Mouse (Mus musculus) heart, embryonic 14.5 days (tissue): ENCODE data around the gene Tbc1d2. TPM values are rescaled to one million over a fixed set of nuclear protein-coding genes. Genes with fewer than 3 reads are reported as not detected.
A peak's percentile ranks its signal among the peaks of the same experiment; 100 is the strongest.

Experiments used
- ATAC-seq: fragments of 200-750 bp; cut with Nextera tagmentation; 2 replicates; pipeline ENCODE4 v1.8.0; 2017; ENCODE audit warnings: low read depth, moderate TSS enrichment; ENCODE audit not compliant: insufficient number of reproducible peaks, insufficient read depth, low FRiP score
- H3K27ac ChIP-seq, 2 experiments: fragments of 200-500 bp in 1 of 2; fragments of 300-500 bp in 1 of 2; sonication (generic) in 1 of 2; replicated peaks in 1 of 2; 2 replicates each; pipeline ENCODE4 v1.5.1; 2012 to 2014; ENCODE audit warnings: low read depth in 2 of 2, low read length in 2 of 2, control low read depth in 1 of 2, mild to moderate bottlenecking in 1 of 2, mixed read lengths in 1 of 2; ENCODE audit not compliant: control insufficient read depth in 1 of 2, insufficient read depth in 1 of 2
- H3K27me3 ChIP-seq: fragments of 300-500 bp; sonication (generic); 2 replicates; pipeline ENCODE4 v1.6.1; 2014; ENCODE audit warnings: mild to moderate bottlenecking, low read length, control low read depth; ENCODE audit not compliant: control insufficient read depth, insufficient read depth
- H3K36me3 ChIP-seq: fragments of 300-500 bp; sonication (generic); 2 replicates; pipeline ENCODE4 v1.6.1; 2014; ENCODE audit warnings: mild to moderate bottlenecking, control low read depth, low read length, mixed read lengths; ENCODE audit not compliant: control insufficient read depth, insufficient read depth
- H3K4me1 ChIP-seq, 2 experiments: fragments of 200-500 bp in 1 of 2; fragments of 300-500 bp in 1 of 2; sonication (generic) in 1 of 2; 2 replicates each; pipeline ENCODE4 v1.6.1; 2012 to 2014; ENCODE audit warnings: low read length in 2 of 2, control low read depth in 1 of 2, mixed read lengths in 1 of 2; ENCODE audit not compliant: control insufficient read depth in 2 of 2, insufficient read depth in 2 of 2
- H3K4me2 ChIP-seq: fragments of 300-500 bp; sonication (generic); 2 replicates; pipeline ENCODE4 v1.6.1; 2014; ENCODE audit warnings: mild to moderate bottlenecking, low read length
- H3K4me3 ChIP-seq, 2 experiments: fragments of 200-500 bp in 1 of 2; fragments of 300-500 bp in 1 of 2; sonication (generic) in 1 of 2; 2 replicates each; pipeline ENCODE4 v1.5.1; 2012 to 2014; ENCODE audit warnings: low read length in 2 of 2, mild to moderate bottlenecking in 2 of 2, control low read depth in 1 of 2, low read depth in 1 of 2, moderate library complexity in 1 of 2; ENCODE audit not compliant: control insufficient read depth in 1 of 2, insufficient read depth in 1 of 2
- H3K9ac ChIP-seq: fragments of 300-500 bp; sonication (generic); 2 replicates; pipeline ENCODE4 v1.6.1; 2014; ENCODE audit warnings: mild to moderate bottlenecking, low read length
- H3K9me3 ChIP-seq: fragments of 300-500 bp; sonication (generic); 2 replicates; pipeline ENCODE4 v1.6.1; 2016; ENCODE audit warnings: low read length, control low read depth; ENCODE audit not compliant: control insufficient read depth
- WGBS: fragments of 180-500 bp; shearing (Covaris S2); extraction: QIAGEN DNeasy Blood & Tissue Kit; methylation state at CpG from one replicate; pipeline ENCODE4 v1.1.7; 2014; 5-methylcytosine and 5-hydroxymethylcytosine counted together
- polyA plus RNA-seq: library from polyadenylated mRNA; unstranded; fragments of >200 nt; fragmentation: Nextera tagmentation; extraction: Ambion mirVana; gene quantifications from 2 replicates; pipeline ENCODE4 v1.2.1, GENCODE M21; 2014

Tbc1d2 gene
- polyA plus RNA-seq, 1 experiment from 2014 or later: 0.26 TPM

- H3K9ac ChIP-seq: no peak overlapping the region
Observed at GRCm38 (mm10) chr4:46632465-46632864, 17.5 kb downstream of the Tbc1d2 start.

GRCm38 (mm10) chr4:46630390-46630789, 19.6 kb downstream of the Tbc1d2 start:
- no peaks in the 10 kb centered on the region for H3K36me3 ChIP-seq
- no peak overlapping the region for H3K4me3 ChIP-seq
- peaks cover 4 to 8% of the 10 kb centered on the region in 2 experiments for H3K4me1 ChIP-seq
- no peak overlapping the region for H3K9ac ChIP-seq
- no peak overlapping the region for H3K27ac ChIP-seq
- no peaks in the 10 kb centered on the region for H3K9me3 ChIP-seq
- no peak overlapping the region for H3K4me2 ChIP-seq
- 57% methylated on average over 9 of the region's 9 CpGs for WGBS
- no peak for ATAC-seq
- H3K27me3 ChIP-seq: no peaks in the 10 kb centered on the region

More at GRCm38 (mm10) chr4:46632465-46632864, 17.5 kb downstream of the Tbc1d2 start:
- H3K9me3 ChIP-seq: no peaks in the 10 kb centered on the region
- no peak for ATAC-seq
- no peaks in the 10 kb centered on the region for H3K36me3 ChIP-seq
- H3K27ac ChIP-seq: no peak overlapping the region
- peaks cover 4 to 8% of the 10 kb centered on the region in 2 experiments for H3K4me1 ChIP-seq
- 46% methylated on average over 2 of the region's 2 CpGs for WGBS
- no peaks in the 10 kb centered on the region for H3K27me3 ChIP-seq
- H3K4me3 ChIP-seq: no peak overlapping the region
- no peak overlapping the region for H3K4me2 ChIP-seq

DNA sequence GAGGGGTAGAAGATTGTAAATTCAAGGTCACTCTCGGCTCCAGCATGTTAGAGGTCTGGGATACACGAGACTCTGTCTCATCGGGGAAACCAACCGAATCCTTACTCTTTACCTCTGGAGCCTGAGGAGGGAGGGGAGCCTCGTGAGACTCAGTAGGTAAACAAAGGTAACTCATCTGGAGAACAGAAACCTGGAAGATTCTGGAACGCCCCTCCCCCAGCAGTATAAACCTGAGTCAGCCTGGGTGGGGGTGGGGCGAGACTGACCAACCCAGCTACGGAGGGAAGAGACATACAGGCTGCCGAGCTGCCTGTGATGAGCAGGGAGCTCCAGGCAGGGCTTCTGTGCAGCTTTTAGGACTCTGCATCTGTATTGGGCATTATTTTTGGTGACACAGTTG, 21.1 kb downstream of the Tbc1d2 start:
- H3K4me3 ChIP-seq: no peak overlapping the region
- WGBS: 27% methylated on average over 9 of the region's 9 CpGs
- H3K36me3 ChIP-seq: no peaks in the 10 kb centered on the region
- H3K9ac ChIP-seq: peak overlapping the region; percentile 25; the same call in 1 of the 2 replicates
- H3K9me3 ChIP-seq: no peaks in the 10 kb centered on the region
- no peaks in the 10 kb centered on the region for H3K27me3 ChIP-seq
- H3K4me1 ChIP-seq: peaks cover 4 to 8% of the 10 kb centered on the region in 2 experiments
- ATAC-seq: no peak
- H3K27ac ChIP-seq: no peak overlapping the region
- H3K4me2 ChIP-seq: peak overlapping the region; percentile 50

DNA sequence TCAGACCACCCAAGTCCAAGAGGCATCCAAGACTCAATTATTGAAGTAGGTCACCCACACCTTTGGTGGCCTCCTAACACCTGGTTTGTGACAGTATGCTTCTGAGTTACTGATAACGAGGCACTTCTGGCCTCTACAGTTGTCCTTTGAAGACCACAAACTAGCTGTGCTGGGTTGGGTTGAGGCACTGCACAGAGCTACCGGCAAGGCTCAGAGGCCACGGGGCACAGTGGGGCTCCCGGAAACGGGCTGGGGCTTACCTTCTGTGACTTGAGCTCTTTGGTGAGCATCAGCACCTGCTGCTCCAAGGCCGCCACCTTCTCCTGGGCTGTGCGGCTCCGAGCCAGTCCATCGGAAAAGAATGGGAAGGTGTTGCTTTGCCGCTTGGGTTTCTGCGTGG, 21.9 kb downstream of the Tbc1d2 start:
- Histone ChIP-seq H3K4me2 (no peak overlapping the region), H3K4me3 (no peak overlapping the region), H3K9me3 (no peaks in the 10 kb centered on the region), H3K36me3 (no peaks in the 10 kb centered on the region), H3K27ac (no peak overlapping the region), H3K27me3 (no peaks in the 10 kb centered on the region), H3K4me1 (peaks cover 4 to 8% of the 10 kb centered on the region in 2 experiments), H3K9ac (no peak overlapping the region)
- WGBS: 76% methylated on average over 11 of the region's 11 CpGs
- ATAC-seq: no peak

DNA sequence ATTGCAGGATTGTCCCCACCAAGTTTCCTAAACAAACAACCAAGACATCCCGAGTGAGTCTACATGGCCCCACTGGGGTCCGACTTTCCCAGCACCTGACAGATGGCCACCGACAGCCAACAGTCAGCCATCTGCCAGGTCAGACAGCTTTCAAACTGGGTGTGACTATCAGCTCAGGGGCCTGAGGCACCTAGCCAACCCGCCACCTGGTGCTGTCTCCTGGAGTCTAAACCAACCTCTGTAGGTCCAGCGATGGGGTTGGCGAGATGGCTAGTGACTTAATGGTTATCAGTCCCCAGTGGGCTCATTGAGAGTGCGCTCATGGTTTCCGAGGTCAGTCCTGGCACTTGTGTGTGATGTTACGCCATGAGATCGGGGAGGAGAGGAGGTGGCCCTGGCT, 24.9 kb downstream of the Tbc1d2 start:
- peaks cover 4 to 11% of the 10 kb centered on the region in 2 experiments for H3K4me1 ChIP-seq
- no peaks in the 10 kb centered on the region for H3K9me3 ChIP-seq
- no peak overlapping the region for H3K27ac ChIP-seq
- no peak for ATAC-seq
- no peak overlapping the region for H3K4me2 ChIP-seq
- no peak overlapping the region for H3K4me3 ChIP-seq
- H3K36me3 ChIP-seq: no peaks in the 10 kb centered on the region
- no peak overlapping the region for H3K9ac ChIP-seq
- WGBS: 83% methylated on average over 10 of the region's 10 CpGs
- H3K27me3 ChIP-seq: peaks cover 12% of the 10 kb centered on the region; the same call in 1 of the 2 replicates

GRCm38 (mm10) chr4:46623007-46623406, 27.0 kb downstream of the Tbc1d2 start:
- ATAC-seq: no peak
- H3K27me3 ChIP-seq: peaks cover 21% of the 10 kb centered on the region
- H3K36me3 ChIP-seq: no peaks in the 10 kb centered on the region
- no peak overlapping the region for H3K27ac ChIP-seq
- H3K4me2 ChIP-seq: no peak overlapping the region
- 61% methylated on average over 5 of the region's 5 CpGs for WGBS
- no peak overlapping the region for H3K4me3 ChIP-seq
- H3K4me1 ChIP-seq: peaks cover 0 to 3% of the 10 kb centered on the region in 2 experiments; a peak in 1 of 4 replicates
- H3K9me3 ChIP-seq: no peaks in the 10 kb centered on the region
- H3K9ac ChIP-seq: no peak overlapping the region

- Histone ChIP-seq H3K36me3 (no peaks in the 10 kb centered on the region), H3K4me3 (no peak overlapping the region), H3K9ac (no peak overlapping the region), H3K4me1 (peaks cover 0 to 3% of the 10 kb centered on the region in 2 experiments; a peak in 1 of 4 replicates), H3K9me3 (no peaks in the 10 kb centered on the region), H3K27ac (no peak overlapping the region), H3K4me2 (no peak overlapping the region), H3K27me3 (peaks cover 30% of the 10 kb centered on the region)
- no peak for ATAC-seq
- WGBS: 71% methylated on average over 8 of the region's 8 CpGs
Observed at GRCm38 (mm10) chr4:46620946-46621345, 29.1 kb downstream of the Tbc1d2 start.

DNA sequence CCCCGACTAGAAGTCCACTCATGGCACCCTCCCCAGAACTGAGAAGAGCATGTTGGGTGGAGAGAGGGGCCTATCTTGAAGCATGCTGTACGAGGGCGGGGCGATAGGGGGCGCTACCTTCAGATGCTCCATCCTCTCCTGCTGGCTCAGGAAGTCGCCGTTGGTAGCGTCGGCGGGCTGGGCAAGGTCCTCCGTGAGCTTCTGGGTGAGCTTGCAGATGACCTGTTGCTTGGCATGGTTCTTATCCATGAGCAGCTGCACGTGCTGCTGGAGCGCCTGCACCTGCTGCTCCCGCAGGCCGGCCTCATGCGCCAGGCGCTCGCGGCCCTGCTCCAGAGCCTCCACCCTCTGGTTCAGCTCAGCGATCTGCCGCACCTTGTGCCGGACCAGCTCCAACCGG, 29.7 kb downstream of the Tbc1d2 start:
- ATAC-seq: no peak
- peak overlapping the region; percentile 27; the same call in 1 of the 2 replicates for H3K4me2 ChIP-seq
- peaks cover 0 to 3% of the 10 kb centered on the region in 2 experiments; a peak in 1 of 4 replicates for H3K4me1 ChIP-seq
- no peaks in the 10 kb centered on the region for H3K9me3 ChIP-seq
- 13% methylated on average over 23 of the region's 23 CpGs for WGBS
- no peaks in the 10 kb centered on the region for H3K36me3 ChIP-seq
- H3K9ac ChIP-seq: no peak overlapping the region
- H3K27ac ChIP-seq: no peak overlapping the region
- no peak overlapping the region for H3K4me3 ChIP-seq
- H3K27me3 ChIP-seq: peaks cover 30% of the 10 kb centered on the region
